Mouse (Mus musculus): ENCODE measurements at regions not wholly inside any gene's neighbourhood (a gene's known extent, or its start where the extent isn't known, plus 50 kb on each side); places are given as distances from the start of the nearest gene placed in this dataset.

DNA sequence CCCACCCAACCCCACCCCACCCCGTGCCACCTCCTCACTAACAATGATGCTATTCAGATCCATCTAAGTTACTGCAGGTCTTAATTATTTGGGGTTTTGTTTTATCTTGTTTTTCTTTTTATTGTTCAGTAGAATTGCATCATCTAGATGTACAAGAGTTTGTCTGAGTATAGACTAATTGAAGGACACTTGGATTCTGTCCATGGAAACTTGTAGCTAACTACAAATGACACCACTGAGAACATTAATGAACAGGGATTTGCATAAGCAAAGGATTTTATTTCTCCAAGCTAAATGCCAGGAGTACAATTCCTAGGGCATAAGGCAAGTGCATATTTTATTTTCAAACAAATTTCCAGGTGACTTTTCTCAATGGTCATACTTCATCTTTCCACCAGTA, 318.4 kb upstream of the Slc7a11 start:
- no peak for DNase-seq

DNA sequence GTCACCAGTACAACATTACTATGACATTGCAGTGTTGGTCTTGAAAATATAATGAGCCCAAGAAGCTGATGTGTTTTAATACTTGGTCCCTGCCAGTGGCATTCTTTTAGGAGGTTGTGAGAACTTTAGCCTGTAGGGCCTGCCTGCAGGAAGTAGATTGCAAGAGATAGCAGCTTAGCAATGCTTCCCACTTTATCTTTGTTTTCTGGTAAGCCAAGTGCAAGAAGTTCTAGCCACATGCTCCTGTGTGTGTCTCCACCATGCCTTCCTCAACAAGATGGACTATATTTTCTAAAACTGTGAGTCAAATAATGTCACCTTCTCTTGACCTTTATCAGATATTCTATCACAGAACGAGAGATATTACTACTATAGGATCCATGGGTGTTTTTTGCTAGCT, 314.7 kb upstream of the Slc7a11 start:
- no peak for DNase-seq

DNA sequence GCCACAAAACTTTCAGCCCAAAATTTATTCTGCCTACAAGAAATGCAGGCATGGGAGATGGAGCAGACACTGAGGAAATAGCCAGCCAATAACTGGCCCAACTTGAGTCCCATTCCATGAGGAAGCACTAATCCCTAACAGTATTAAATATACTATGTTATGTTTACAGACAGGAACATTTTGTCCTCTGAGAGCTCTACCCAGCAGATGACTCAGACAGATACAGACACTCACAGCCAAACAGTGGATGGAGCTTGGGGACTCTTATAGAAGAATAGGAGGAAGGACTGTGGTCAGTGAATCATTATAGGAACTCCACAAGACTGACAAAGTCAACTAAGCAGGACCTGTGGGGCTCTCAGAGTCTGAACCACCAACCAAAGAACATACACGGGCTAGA, 293.8 kb upstream of the Slc7a11 start:
- DNase-seq = no peak

DNA sequence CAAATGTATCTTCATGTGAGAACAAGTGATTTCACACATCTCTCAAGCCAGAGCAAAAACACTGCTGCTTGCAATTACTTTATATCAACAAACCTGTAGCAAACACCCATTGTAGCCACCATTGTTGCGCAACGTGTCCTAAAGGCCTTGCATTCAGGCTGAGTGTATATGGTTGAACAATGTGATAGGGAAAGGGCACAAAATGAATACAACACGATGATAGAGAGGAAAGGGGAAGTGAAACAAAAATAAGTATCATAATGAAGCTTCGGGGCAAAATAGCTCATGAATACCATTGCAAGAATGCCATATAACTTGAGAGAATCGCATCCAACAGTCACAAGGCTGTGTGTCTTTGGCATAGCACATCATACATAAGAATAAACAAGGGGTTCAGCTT, 275.6 kb upstream of the Slc7a11 start:
- DNase-seq = no peak

DNA sequence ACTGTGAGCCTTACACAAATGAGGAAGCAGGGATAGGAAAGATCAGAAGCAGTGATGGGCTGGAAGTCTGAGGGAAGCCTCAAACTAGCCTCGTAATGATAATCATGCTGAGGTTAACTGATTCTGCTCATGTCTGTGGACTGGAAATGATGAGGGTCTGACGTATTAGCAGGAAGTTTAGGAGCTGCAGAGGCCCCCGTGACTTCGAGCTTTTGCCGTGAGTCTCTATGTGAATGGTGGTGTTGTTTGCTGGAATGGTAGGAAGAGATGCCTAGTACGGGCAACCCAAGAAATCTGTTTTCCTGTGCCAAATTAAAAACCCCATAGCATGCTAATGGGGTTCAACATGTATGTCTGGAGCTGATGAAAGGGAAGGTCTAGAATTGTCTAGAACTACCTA, 270.0 kb upstream of the Slc7a11 start:
- DNase-seq = no peak

DNA sequence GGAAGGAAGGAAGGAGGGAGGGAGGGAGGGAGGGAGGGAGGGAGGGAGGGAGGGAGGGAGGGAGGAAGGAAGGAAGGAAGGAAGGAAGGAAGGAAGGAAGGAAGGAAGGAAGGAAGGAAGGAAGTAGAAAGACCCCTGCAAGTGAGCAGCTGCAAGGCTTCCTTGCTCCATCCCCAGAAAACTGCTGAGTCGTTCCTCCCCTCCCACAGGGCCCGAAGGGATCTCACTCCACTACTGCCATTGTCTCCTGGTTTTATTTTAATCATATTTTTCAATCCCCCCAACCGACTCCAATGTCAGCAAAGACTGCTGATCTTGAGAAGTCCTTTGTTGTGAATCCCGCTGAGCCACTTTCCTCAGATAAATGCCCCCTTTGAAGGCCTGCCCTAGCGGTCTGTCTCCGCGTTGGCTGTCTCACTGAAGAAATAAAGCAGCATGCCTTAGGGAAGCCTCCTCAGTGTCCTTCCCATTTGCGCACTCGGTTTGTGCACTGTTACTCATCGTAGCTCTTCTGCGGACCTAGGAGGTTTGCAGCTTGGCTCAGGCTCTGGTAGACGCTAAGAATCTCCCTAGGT, 266.1 kb upstream of the Slc7a11 start:
- no peak for DNase-seq

DNA sequence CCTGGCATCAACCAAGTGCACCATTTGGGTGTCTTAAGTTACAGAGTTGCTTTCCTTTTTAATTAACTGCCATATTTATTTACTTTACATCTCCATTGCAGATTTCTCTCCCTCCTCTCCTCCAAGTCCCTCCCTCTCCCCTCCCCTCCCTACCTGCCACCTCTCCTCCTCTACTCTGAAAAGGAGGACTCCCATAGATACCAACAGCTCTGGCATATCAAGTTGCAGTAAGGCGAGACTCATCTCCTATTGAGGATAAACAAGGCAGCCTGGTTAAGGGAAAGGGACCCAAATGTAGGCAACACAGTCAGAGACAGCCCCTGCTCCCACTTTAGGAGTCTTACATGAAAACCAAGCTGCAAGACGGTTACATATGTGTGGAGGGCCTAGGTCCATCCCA, 263.3 kb upstream of the Slc7a11 start:
- no peak for DNase-seq

DNA sequence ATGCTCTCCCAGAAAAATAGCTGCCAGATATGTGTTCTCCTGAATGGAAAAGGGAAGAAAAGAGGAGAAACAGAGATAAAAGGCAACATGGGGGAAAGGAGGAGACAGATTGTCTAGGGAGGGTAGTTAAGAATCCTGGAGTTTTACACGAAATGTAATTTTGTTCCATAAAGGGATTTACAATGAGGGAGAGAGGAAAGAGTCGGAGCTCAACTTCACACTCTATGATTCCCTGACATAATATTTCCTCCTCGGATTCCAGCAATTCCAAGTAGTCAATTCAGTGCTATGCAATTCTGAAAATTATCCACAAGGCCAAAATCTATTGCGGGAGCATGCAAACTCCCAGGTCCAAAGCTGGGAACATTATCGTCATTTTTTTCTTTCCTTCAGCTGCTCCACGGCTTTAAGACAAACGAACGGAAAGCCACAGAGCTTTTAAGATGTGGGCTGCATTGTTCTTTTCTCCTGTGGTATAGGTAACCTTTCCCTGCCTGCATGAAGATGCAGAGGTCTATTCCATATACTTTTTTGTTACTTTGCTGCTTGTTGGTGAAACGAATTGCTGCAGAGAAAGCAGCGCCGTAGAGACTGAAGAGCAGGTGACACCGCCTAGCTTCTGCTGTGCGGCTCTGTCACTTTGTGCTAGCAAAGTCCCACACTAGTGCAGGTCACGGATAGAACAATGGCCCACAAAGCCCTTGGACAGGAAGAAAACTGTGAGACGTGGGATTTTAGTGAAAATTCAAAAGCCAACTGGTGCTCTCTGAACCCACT, 251.7 kb upstream of the Slc7a11 start:
- no peak for DNase-seq

DNA sequence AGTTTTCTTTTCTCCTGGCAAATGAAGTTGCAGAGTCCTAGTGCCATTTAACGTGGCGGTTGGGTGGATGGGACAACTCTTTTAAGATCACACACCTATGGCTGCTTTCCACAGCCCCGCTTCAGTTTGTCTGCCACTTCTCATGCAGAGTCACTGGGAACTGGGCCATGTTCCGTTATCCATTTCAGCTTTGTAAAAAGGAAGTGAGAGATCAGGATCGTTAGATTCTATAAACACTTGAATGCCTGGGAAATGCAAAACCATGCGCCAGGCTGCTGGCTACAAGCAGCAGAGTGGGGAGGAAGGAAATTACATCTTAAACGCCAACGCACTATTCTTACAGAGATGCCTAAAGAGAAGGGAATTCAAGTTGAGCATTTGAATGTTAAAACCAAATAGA, 251.1 kb upstream of the Slc7a11 start:
- DNase-seq = no peak

DNA sequence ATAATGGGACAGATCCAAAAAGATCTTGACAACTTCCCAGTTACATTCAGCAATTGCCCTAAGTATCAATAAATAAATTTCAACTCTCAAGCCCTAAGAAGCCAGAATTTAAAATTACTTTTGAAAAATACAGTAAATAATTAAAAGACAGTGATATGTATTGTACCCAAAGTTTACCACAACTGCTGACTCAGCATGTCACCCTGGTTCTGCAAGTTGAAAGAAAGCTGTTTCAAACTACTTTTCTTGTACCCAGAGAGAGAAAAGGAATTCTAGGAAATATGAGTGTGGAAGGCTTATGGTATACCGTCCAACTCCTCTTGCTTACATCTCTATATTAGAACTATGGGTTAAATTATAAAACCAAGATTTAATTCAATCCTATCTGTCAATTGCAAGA, 248.9 kb upstream of the Slc7a11 start:
- no peak for DNase-seq

DNA sequence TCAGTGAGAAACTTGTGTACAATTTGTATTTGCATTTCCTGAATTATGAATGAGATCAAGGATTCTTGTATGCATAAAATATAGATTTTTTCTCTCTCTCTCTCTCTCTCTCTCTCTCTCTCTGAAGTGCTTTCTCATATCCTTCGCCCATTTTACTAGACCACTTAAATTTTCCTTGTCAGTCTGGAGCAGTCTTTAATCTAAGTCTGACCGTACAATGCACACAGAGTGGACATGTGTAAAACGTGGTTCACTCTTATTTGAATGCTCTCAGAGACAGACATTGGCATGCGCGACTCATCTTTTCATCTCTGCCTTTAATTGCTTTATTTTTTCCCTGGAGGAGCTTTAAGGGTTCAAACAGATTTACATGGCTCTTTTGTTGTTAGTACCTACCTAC, 247.3 kb upstream of the Slc7a11 start:
- DNase-seq = no peak

DNA sequence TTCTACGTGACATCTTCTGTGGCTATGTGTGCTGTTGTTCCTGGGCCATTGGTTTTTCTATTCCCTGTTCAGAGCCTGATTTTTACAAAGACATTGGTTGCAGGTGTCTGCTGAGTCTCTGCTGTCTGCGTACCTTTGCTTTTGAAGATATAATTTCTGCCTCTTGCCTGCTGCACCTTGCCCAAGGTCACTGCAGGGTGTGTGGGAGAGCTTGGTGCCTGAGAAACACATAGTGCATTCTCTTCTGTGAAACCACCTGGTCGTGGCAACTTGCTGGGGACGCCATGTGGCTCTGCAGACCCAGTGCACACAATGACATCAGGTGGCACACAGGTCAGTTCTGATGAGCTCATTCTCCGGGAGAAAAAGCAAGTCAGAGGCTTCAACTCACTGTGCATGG, 246.0 kb upstream of the Slc7a11 start:
- no peak for DNase-seq

DNA sequence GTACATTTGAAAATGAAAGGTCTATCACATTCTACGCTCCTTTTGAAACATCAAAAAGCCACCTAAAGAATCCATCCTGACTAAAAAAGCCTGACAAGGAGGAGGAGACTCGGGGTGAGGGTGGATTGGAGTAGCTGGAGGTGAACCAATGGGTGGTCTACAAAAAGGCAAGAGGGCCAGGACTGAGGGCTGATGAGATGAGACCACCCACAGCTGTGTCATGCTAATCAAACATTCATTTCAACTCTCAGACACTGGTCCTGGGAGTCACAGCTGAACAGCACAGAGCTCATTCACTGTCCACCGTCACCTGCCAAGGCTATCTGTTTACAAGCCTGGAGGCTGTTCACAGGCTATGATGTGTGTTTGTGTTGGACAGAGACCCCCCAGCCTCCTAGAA, 244.3 kb upstream of the Slc7a11 start:
- no peak for DNase-seq

DNA sequence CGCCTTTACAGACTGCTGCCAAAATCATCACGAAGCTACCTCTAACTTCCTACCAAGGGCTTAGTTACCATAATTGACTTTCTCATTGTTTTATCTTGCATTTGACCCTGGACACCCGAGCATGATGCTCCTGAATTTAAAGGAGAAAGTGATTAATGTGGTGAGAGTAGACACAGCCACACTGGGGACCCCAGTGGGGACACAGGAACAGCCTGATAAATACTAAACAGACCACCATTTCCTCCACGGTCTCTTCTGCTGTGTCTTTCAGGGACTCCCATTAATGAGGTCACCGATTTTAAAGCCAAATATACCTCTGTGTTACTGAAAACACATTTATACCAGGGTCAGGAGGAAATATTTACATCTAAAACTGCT, 235.2 kb upstream of the Slc7a11 start:
- no peak for DNase-seq

DNA sequence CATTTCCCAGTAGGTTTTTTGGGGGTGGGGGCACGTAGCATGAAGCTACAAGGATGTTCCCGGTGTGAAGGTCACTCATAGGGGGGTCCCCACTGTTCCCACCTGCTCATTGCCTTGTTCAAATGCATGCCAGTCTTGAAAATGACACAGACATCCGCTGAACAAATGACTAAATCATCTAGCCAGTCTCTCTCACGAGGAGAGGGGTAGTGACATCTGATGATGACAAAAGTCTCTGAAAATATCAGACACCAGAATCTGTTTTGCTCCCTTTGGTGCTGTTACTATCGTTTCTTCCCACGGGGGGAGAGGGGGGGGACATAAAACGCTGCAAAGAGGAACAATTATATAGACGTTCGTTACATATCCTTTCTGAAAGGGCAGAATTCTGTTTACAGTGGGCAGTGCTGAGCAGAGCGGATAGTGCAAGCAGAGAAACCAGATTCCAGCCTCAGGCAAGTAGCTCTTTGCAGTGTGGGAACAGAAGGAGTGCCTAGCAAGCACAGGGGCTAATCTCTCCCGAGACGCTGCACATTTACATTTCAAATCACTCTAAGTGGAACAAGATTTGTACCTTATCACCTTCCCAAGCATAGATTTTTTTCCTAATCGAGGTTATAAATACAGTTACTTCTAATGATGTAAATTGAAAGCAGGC, 234.7 kb upstream of the Slc7a11 start:
- no peak for DNase-seq

DNA sequence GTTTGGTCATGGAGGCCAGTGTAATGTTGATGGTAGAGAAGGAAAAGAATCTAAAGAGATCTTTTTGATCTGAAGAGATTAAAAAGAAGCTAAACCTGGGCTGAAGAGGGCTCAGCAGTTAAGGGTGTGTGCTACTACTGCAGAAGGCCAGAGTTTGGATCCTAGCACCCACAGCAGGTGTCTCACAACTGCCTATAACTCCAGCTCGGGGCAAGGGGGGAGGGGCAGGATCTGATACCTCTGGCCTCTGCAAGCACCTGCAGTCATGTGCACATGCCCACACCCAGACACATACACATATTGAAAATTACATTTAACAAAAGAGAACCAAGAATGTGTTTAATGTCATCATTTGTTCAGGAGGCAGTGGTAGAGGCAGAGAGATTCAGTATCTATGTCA, 232.4 kb upstream of the Slc7a11 start:
- DNase-seq = no peak

DNA sequence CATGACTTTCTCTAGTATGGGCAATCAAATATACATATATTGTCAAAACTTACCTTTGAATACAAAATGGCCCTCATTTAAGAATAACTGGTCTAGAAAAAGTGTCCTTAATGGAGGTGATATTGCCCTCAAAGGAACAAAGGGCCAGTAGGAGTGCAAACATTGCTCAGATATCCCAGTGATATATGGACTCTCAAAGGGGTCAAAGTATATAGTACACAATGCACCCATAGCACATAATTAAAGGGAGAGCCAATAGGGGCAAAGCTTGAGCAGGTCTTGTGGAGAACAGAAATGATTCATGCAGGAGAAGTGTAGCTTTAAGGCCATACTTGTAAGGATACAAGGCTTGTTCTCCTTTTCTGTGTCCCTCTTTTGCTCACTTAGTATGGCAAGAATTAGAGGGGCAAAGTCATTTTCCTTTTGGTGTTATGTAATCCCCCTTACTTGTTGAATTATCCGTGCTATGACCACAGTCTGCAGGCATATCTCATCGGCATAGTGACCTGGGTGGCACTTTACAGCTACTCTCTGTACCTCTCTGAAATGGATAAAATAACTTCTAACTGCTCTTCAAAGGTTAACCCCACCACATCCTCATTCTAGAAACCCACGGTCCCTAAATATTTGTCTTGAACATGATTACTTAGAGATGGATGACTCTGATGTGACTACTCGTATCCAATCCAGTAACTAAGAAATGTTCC, 231.6 kb upstream of the Slc7a11 start:
- no peak for DNase-seq

DNA sequence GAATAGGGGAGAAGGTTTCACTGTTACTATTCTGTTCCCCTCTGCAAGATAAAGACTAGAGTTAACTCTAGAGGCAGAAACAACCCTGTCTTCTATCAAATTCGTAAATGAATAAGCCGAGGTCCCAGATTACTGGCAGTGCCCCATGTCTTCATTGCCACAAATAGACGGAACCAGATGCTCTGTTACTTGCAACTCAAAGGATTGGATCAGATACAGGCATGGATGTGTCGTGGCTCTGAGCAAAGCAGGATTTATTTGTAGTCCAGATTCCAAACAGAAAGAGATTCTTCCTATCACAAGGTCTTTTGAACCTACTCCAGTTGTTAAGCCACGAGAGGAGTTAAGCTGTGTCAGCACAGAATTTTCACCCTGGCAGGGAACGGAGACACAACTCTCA, 221.9 kb upstream of the Slc7a11 start:
- DNase-seq = no peak

DNA sequence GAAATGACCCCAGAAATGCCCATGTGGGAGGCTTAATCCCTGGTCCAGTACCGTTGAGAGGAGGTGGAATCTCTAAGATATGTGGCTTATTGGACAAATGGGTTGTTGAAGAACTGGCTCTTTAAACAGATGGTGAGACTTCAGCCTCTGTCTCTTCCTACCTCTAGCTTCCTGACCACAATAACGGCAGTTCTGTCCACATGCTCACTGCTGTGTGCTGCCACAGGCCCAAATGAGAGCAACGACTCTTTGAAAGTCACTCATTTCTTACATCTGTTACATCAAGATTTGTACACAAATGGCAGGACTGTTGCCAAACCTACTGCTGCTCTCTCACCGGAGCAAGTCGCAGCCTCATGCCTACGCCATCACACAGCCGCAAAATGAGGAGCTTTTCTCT, 217.6 kb upstream of the Slc7a11 start:
- no peak for DNase-seq

DNA sequence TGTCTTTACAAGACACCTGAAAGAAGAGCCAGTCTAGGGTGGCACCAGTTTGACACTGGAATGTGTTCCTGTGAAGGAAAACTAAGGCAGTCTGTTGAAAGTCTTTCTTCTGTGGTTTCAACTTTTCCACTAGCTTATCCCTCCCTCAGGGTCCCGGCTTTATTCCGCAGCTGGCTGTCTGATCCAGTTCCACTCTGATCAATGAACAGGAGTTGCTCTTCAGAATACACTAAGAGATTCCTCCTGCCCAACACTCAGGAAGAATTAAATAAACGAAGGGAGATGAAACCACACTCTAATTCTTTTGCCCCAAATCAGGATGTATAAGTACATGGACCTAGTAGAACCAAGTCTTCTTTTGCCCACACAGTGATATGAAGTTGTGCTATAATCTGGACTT, 217.2 kb upstream of the Slc7a11 start:
- no peak for DNase-seq

DNA sequence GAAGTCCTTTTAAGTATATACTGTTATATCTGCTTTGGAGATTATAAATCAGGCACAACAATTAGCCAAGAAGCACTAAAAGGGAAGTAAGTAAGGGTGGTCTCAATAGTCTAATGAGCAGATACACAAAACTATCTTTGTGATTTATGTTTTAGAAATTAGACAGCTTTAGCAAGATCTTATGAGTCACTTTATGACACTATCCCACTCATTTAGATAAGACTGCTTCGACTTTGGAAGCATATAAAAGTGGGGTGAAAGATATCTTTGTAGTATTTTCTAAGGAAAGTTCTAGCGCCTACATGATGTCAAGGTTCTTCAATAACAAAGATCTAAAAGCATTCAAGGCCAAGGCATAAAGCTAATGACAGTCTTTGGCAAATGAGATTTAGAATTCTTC, 214.5 kb upstream of the Slc7a11 start:
- no peak for DNase-seq

DNA sequence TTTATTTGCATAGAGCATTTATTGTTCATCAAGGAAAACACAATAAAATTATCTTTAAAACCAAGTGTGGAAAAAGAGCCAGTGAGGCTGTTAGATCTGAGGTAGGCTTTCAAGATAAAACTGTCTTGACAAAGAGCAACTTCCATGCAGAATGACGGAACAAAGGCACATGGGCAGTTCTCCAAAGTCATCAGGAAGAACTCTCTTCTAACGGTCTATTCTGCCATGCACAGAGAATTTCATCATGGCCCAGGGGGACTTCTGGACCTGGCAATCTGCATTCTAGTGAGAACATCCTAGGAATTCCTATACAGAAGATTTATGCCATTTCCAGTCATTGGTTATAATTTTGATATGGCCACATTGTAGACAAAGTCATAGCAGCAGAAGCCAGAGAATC, 211.0 kb upstream of the Slc7a11 start:
- DNase-seq = no peak

DNA sequence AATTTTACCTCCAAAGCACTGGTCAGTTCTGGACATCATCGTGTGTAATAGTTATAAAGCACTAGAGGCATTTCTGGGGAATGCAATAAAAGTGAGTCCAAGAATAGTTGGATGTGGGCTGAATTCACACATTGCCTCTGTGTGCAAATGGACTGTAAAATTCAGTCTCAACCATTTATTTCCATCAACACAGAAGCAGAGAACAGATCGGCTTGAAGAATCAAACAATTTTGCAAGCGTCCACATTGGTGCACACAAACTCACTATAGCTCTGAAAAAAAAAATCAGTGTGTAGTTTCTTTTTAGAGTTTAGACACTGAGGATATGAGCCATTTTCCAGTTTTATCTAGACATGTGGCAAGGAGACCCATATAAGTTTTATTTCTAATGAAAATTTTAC, 208.9 kb upstream of the Slc7a11 start:
- DNase-seq = no peak

DNA sequence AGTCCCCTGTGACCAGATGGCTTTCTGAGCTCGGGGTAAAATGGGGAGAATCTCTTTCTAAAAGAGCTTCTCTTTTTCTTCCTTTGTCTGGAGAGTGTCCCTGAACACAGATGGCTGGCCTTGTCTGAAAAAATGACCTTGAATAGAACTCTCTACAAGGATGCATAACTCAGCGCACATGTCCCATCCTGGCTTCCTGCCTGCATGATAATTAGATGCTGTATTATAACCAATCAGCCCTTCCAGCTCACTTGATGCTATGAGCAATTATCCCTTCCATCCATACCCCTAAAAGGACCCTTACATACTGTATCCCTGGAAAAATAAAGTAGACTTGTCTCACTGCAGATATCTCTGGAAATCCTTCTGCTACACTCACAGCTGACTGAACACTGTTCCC, 199.7 kb upstream of the Slc7a11 start:
- no peak for DNase-seq

All from cerebellum, adult 11 months (tissue).